Mouse (Mus musculus) lung, postnatal 0 days (tissue): ENCODE measurements around the gene Rtl10.

ENCODE experiments used
- CTCF ChIP-seq: IDR thresholded peaks from 2 replicates; pipeline ENCODE4 v1.5.1; 2016; ENCODE audit warnings: antibody characterized with exemption, mild to moderate bottlenecking
- EP300 ChIP-seq: IDR thresholded peaks from 2 replicates; pipeline ENCODE4 v1.6.1; 2016; ENCODE audit warnings: antibody characterized with exemption, mild to moderate bottlenecking, control low read depth

DNA sequence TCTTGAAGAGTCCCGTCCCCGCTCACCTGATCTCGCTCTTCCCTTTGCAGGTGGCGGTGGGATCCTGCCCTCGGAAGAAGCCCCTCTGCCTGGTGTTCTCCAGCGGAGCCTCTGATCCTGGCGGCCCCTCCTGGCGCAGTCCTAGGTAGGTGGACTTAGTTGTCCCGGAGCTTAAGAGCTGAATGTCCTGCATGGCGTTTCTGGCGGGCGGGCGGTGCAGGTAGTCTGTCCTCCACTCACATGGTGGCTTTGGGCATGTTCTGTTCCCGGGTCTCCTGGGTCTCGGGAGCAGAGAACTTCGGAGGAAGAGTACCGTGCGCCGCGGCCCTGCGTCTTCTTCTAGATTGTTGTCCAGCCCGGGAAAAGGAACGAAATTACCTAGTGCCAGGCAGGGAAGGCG, 295 bp downstream of the Rtl10 start:
- no peak for TF ChIP-seq CTCF
- no peak for TF ChIP-seq EP300
